Mouse (Mus musculus): ENCODE data around the gene Alkbh3. TPM values are rescaled to one million over a fixed set of nuclear protein-coding genes. Genes with fewer than 3 reads are reported as not detected.

The Alkbh3 gene
- polyA plus RNA-seq, 1 experiment from 2014 or later: 44.4 TPM

DNA sequence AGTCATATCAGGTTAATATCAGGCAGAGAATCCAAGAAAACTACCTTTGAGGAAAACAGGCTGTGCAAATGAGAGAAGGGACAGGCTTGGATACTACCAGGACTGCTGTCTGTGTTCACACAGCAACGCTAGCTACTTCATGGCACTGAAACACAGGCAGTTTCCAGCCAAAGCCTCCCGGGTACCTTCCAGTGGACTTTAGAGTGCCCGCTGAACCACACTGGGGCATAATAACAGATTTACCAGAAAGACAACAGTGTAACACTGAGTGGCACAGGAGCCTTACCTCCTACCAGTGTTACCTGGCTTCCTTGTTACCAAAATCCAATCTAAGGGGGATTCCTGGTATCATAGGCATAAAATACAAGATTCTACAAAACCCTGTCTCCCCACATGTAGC is 31.9 kb upstream of the Alkbh3 start:
- no peak overlapping the region for H3K27ac ChIP-seq (replicated peaks)
- H3K9me3 ChIP-seq (replicated peaks): no peaks in the 10 kb centered on the region
- no peaks in the 10 kb centered on the region for H3K36me3 ChIP-seq
- no peak for ATAC-seq (ENCODE audit: low FRiP score)
- H3K9ac ChIP-seq (replicated peaks): no peak overlapping the region
- WGBS: 94% methylated on average over 3 of the region's 3 CpGs
- no peak overlapping the region for H3K4me3 ChIP-seq (replicated peaks)
- no peaks in the 10 kb centered on the region for H3K27me3 ChIP-seq (replicated peaks)
- H3K4me1 ChIP-seq: peaks cover 20% of the 10 kb centered on the region
- no peak overlapping the region for H3K4me2 ChIP-seq

DNA sequence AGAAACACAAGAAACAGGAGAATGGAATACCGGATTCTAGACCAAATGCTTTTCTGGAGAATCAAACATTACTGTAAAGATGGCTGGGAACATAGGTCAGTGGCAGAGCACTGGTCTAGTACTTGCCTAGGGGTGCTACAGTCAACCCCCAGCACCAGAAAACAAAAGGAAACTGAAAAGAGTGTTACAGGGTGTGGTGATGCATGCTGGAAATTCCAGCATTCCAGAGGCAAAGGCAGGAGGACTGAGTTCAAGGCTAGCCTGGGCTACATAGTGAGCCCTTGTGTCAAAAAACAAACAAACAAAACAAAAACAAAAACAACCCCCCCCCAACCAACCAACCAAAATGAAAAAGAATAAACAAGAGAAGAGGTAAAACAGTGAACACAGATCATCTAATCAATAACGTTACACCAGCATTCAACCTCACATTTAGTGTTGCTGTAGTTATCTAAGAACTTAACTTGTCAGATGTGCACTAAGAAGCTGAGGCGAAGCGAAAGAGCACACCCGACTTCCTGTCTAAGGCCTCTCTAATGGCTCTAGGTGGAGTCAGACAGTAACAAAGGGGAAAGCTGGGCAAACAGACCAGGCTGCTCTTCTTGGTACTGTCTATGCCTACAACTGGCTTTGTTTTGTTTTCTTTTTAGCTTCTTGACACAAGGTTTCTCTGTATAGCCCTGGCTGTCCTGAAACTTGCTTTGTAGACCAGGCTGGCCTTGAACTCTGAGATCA is 30.0 kb upstream of the Alkbh3 start:
- H3K27me3 ChIP-seq (replicated peaks): no peaks in the 10 kb centered on the region
- no peaks in the 10 kb centered on the region for H3K9me3 ChIP-seq (replicated peaks)
- H3K9ac ChIP-seq (replicated peaks): no peak overlapping the region
- ATAC-seq (ENCODE audit: low FRiP score): no peak
- no peak overlapping the region for H3K27ac ChIP-seq (replicated peaks)
- H3K36me3 ChIP-seq: no peaks in the 10 kb centered on the region
- 92% methylated on average over 5 of the region's 5 CpGs for WGBS
- H3K4me1 ChIP-seq: peaks cover 18% of the 10 kb centered on the region
- no peak overlapping the region for H3K4me3 ChIP-seq (replicated peaks)
- H3K4me2 ChIP-seq: no peak overlapping the region

DNA sequence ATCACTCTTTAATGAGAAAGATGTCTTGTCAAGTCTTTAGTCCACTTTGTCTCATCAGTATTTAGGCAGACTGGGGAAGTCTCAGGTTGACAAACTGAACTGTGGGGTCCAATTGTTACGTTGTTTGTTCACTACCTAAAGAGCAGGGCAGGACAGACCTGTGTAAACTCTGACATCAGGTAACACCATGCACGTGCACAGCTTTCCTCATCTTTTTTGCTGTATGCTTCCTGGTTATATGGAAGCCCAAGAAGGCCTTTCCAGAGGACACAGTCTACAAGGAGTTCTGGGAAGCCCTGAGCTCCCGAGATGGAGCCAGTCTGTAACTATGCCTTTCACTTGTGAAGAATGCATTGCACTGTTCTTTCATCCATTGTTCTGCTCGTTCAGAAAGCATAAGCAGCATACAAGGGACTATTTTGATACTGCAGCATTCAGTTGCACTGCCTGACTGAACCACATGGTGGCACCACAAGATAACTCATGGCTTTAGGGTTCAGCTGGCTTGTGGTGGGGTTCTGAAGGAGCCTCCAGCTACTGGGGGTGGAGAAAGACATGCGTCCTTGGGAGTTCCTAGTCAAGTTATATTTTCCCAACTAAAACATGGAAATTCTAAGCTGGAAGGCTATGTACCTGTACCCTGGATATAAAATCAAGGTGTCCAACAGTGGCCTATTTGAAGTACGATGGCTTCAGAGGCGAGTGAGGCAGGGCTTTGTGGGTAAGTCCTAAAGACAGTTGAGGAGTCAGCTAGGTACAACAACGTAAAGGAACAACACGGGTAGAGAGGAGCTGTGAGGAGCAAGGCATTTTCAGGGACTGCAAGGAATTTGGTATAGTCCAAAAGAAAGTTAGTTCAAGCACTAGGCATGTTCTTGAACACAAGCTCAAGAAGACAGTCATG is 25.1 kb upstream of the Alkbh3 start:
- no peaks in the 10 kb centered on the region for H3K9me3 ChIP-seq (replicated peaks)
- H3K36me3 ChIP-seq: peaks cover 5% of the 10 kb centered on the region; the same call in 1 of the 2 replicates
- no peak overlapping the region for H3K27ac ChIP-seq (replicated peaks)
- H3K9ac ChIP-seq (replicated peaks): no peak overlapping the region
- no peak overlapping the region for H3K4me3 ChIP-seq (replicated peaks)
- ATAC-seq (ENCODE audit: low FRiP score): peak; percentile 91
- no peaks in the 10 kb centered on the region for H3K27me3 ChIP-seq (replicated peaks)
- no peaks in the 10 kb centered on the region for H3K4me1 ChIP-seq
- WGBS: 70% methylated on average over 9 of the region's 9 CpGs
- no peak overlapping the region for H3K4me2 ChIP-seq

DNA sequence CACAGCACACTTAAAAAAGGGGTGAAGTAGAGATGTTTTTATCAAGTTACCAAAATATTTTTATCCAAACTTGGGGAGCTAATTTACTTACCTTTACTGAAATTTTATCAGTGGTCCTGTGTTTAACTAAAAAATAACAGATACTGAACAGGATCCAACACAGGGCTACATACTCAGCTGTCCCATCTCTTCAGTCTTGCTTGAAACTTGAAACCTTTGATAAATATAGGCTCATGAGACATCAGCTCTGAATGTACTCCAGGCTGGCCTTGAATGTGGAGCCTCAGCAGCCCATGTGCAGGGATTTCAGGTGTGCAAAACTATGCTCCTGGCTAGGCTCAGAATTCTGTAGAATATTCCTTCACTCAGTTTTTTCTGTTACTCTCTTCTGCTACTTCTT is 20.0 kb upstream of the Alkbh3 start:
- Histone ChIP-seq H3K4me1 (no peaks in the 10 kb centered on the region), H3K4me3 (replicated peaks) (no peak overlapping the region), H3K27me3 (replicated peaks) (no peaks in the 10 kb centered on the region), H3K36me3 (peaks cover 5% of the 10 kb centered on the region; the same call in 1 of the 2 replicates), H3K9me3 (replicated peaks) (no peaks in the 10 kb centered on the region), H3K9ac (replicated peaks) (no peak overlapping the region), H3K4me2 (no peak overlapping the region), H3K27ac (replicated peaks) (no peak overlapping the region)
- ATAC-seq (ENCODE audit: low FRiP score): no peak

DNA sequence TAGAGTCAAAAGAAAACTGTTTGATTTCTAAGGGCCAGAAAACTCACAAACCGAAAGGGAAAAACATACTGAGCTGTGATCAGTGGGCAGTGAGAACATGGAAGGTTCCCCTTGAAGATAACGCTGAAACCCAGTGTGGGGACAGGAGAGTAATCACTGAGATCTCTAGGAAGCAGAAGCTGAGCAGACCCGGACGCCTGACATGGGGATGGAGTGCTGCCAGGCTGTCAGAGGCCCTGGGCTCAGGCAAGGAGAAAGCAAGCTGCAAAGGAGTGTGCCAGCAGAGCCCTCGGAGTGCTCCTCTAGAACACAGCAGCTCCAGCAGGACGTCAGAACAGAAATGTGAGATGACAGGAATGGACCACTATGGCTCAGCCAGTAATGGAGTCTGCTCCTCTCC is 14.0 kb upstream of the Alkbh3 start:
- no peaks in the 10 kb centered on the region for H3K9me3 ChIP-seq (replicated peaks)
- H3K9ac ChIP-seq (replicated peaks): no peak overlapping the region
- 65% methylated on average over 6 of the region's 6 CpGs for WGBS
- H3K27me3 ChIP-seq (replicated peaks): no peaks in the 10 kb centered on the region
- H3K4me2 ChIP-seq: no peak overlapping the region
- H3K4me1 ChIP-seq: no peaks in the 10 kb centered on the region
- no peaks in the 10 kb centered on the region for H3K36me3 ChIP-seq
- no peak overlapping the region for H3K27ac ChIP-seq (replicated peaks)
- ATAC-seq (ENCODE audit: low FRiP score): no peak
- H3K4me3 ChIP-seq (replicated peaks): no peak overlapping the region

DNA sequence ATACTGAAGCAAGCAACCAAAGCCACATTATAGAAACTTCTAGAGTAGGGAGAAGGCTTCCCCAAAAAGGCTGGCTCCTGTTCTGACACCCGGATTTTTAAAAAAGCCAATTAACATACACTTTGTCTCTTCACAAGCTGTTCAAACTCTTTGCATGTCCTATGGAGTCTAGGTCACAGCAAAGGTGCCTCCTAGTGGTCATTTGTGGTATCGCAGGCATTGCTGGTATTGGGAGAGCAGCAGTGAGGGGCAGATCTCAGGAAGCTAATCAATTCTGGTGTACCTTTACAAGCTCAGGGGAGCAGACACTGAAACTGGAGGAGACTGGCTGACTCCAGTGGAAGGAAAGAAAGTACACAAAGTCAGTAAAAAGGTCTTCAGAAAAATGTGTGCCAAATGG is 8.3 kb downstream of the Alkbh3 start:
- Histone ChIP-seq H3K4me3 (replicated peaks) (no peak overlapping the region), H3K36me3 (peaks cover 81% of the 10 kb centered on the region), H3K4me2 (no peak overlapping the region), H3K4me1 (no peaks in the 10 kb centered on the region), H3K27me3 (replicated peaks) (no peaks in the 10 kb centered on the region), H3K9me3 (replicated peaks) (no peaks in the 10 kb centered on the region), H3K9ac (replicated peaks) (no peak overlapping the region), H3K27ac (replicated peaks) (no peak overlapping the region)
- peak; percentile 77 for ATAC-seq (ENCODE audit: low FRiP score)
- 2% methylated on average over 2 of the region's 2 CpGs for WGBS

DNA sequence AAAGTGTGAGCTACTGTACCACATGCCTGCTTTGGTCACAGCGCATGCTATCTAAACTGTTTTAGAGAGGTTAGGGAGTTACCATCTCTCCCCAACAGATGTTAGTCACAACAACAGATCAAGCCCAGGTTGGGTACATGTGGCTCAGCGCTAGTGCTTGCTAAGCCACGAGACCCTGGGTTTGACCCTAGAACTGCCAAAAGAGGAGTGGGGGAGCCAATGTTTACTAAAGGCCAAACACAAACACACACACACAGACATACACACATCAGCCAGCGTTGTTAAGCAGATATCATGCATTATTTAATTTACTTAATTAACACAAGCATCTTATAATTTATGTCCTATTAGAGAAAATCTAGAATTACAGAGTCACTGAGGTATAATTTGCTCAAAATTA is 8.7 kb downstream of the Alkbh3 start:
- Histone ChIP-seq H3K4me3 (replicated peaks) (no peak overlapping the region), H3K9ac (replicated peaks) (no peak overlapping the region), H3K4me1 (no peaks in the 10 kb centered on the region), H3K9me3 (replicated peaks) (no peaks in the 10 kb centered on the region), H3K27ac (replicated peaks) (no peak overlapping the region), H3K4me2 (no peak overlapping the region), H3K36me3 (peaks cover 81% of the 10 kb centered on the region), H3K27me3 (replicated peaks) (no peaks in the 10 kb centered on the region)
- no peak for ATAC-seq (ENCODE audit: low FRiP score)
- 82% methylated on average over 4 of the region's 4 CpGs for WGBS

DNA sequence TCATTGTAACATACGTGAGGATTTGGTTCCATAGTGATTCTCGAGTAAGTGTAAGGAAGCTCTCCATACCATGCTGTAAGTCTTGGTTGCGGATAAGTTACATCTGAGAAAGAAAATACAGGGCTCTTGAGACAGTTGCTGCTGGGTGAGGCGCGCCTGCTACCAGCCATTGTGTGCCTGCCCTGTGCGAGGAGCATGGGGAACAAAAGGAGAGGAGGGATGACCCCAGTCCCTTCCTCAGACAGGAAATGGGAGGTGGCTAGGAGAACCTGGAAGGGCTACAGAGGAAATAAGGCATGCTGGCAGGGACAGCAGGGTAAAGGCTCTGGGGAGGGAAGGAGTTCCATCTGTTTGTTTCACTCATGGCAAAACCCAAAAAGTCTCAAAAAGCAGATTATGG is 9.2 kb downstream of the Alkbh3 start:
- ATAC-seq (ENCODE audit: low FRiP score): no peak
- H3K4me1 ChIP-seq: no peaks in the 10 kb centered on the region
- WGBS: 79% methylated on average over 6 of the region's 6 CpGs
- no peak overlapping the region for H3K4me2 ChIP-seq
- H3K9ac ChIP-seq (replicated peaks): no peak overlapping the region
- H3K27ac ChIP-seq (replicated peaks): no peak overlapping the region
- H3K27me3 ChIP-seq (replicated peaks): no peaks in the 10 kb centered on the region
- H3K36me3 ChIP-seq: peaks cover 79% of the 10 kb centered on the region
- H3K4me3 ChIP-seq (replicated peaks): no peak overlapping the region
- no peaks in the 10 kb centered on the region for H3K9me3 ChIP-seq (replicated peaks)

DNA sequence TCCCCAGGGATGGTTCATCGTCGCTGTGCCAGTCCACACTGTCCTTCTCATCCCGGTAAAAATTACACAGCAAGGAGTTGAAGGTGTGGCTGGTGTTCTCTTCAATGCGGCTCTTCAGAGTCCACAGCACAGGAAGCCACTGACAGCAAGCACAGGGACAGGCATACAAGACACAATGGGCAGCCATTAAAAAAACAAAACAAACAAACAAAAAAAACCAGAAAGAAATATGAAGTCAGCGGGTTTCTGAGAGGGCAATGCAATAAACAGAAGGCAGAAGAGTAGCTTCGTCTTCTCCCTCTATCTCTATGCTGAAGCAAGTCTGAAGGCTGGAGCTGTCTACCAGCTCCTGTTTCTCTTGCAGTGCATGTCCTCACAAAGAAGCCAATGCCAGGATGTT is 14.4 kb downstream of the Alkbh3 start, which contains the start of gene Gm27027:
Gene Gm27027 (minus strand): TSS at position 101 of the 400 bp plus-strand sequence.
- no peak within 1 kb of the TSS for H3K4me2 ChIP-seq
- H3K4me3 ChIP-seq (replicated peaks): no peak within 1 kb of the TSS
- 88% methylated on average over 6 of the region's 6 CpGs for WGBS
- no peak for ATAC-seq (ENCODE audit: low FRiP score)
- H3K9me3 ChIP-seq (replicated peaks): no peaks in the 10 kb centered on the region
- H3K9ac ChIP-seq (replicated peaks): no peak within 1 kb of the TSS
- H3K4me1 ChIP-seq: peaks cover 18% of the 10 kb centered on the region
- peaks cover 58% of the 10 kb centered on the region for H3K36me3 ChIP-seq
- H3K27me3 ChIP-seq (replicated peaks): no peaks in the 10 kb centered on the region
- no peak within 1 kb of the TSS for H3K27ac ChIP-seq (replicated peaks)

DNA sequence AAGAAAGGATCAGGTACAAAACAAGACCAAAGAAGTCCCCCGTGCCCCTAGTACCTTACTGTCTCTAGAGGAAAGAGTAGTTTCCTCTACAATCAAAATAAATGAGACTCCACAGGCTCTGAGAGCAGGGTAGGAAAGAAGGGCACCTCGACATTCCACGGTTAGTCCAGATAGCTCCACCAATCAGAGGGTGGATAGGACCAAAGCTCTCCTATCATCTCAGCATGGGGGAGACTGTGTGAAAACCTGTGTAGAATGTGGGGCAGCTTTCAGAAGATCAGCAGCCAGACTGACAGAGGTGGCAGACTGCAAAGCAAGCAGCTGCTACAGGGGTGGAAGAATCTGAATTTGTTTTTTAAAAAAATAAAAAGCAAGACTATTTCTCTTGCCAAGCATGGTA is 17.8 kb downstream of the Alkbh3 start:
- peaks cover 54% of the 10 kb centered on the region for H3K36me3 ChIP-seq
- H3K27ac ChIP-seq (replicated peaks): peak overlapping the region; percentile 63
- 33% methylated on average over 3 of the region's 3 CpGs for WGBS
- H3K9me3 ChIP-seq (replicated peaks): no peaks in the 10 kb centered on the region
- H3K27me3 ChIP-seq (replicated peaks): no peaks in the 10 kb centered on the region
- H3K4me2 ChIP-seq: peak overlapping the region; percentile 24; the same call in 1 of the 2 replicates
- no peak overlapping the region for H3K4me3 ChIP-seq (replicated peaks)
- no peak overlapping the region for H3K9ac ChIP-seq (replicated peaks)
- H3K4me1 ChIP-seq: peaks cover 18% of the 10 kb centered on the region
- ATAC-seq (ENCODE audit: low FRiP score): peak; percentile 18; the same call in 1 of the 2 replicates

DNA sequence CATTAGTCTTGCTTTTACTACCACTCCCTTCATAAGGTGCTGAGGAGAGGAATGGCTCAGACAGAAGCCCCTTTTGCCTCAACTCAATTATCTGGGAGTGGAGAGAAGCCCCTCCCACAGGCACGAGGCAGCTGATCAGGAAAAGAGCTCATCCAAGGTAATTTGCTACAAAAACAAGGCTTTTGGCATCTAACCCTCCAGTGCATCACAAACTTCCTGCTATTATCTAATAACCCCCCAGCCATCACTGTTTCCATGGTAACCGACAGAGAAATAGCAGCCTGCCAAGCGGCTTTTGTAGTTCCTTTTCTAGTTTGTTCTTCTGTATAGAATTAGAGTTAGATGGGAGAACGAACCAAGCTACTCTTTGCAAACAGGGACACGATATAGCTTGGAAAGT is 18.3 kb downstream of the Alkbh3 start:
- peaks cover 18% of the 10 kb centered on the region for H3K4me1 ChIP-seq
- H3K4me3 ChIP-seq (replicated peaks): no peak overlapping the region
- peaks cover 55% of the 10 kb centered on the region for H3K36me3 ChIP-seq
- peak; percentile 71 for ATAC-seq (ENCODE audit: low FRiP score)
- H3K4me2 ChIP-seq: peak overlapping the region; percentile 24; the same call in 1 of the 2 replicates
- H3K9ac ChIP-seq (replicated peaks): no peak overlapping the region; the same call in 1 of the 2 replicates
- WGBS: 16% methylated on average over 5 of the region's 5 CpGs
- H3K27ac ChIP-seq (replicated peaks): peak overlapping the region; percentile 63
- no peaks in the 10 kb centered on the region for H3K27me3 ChIP-seq (replicated peaks)
- H3K9me3 ChIP-seq (replicated peaks): no peaks in the 10 kb centered on the region

DNA sequence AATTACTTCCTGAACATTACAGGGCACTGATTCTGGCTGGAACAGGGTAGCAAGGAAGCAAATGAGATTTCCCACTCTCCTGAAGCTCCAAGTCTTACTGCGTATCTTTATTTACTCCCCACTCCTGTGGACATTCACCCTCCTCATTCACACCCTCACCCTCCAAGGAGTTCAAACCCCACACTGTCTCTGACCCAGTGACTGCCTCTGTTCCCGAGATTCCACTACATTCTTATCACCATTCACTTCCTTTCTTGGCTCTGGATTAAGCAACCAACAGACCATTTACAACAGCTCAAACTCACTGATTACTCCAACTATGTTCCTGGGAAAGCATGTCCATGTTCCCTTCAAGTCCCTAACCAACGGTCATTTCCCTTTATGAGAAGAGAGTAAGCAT is 19.3 kb downstream of the Alkbh3 start:
- no peaks in the 10 kb centered on the region for H3K27me3 ChIP-seq (replicated peaks)
- H3K9me3 ChIP-seq (replicated peaks): no peaks in the 10 kb centered on the region
- no peak overlapping the region for H3K4me3 ChIP-seq (replicated peaks)
- peak overlapping the region; percentile 54; the same call in 1 of the 2 replicates for H3K27ac ChIP-seq (replicated peaks)
- H3K9ac ChIP-seq (replicated peaks): no peak overlapping the region
- WGBS: 82% methylated on average over 3 of the region's 3 CpGs
- H3K36me3 ChIP-seq: peaks cover 55% of the 10 kb centered on the region
- H3K4me1 ChIP-seq: peaks cover 18% of the 10 kb centered on the region
- H3K4me2 ChIP-seq: no peak overlapping the region
- ATAC-seq (ENCODE audit: low FRiP score): no peak
